Mouse (Mus musculus): Measurements from ENCODE around the gene Plch2.

DNA sequence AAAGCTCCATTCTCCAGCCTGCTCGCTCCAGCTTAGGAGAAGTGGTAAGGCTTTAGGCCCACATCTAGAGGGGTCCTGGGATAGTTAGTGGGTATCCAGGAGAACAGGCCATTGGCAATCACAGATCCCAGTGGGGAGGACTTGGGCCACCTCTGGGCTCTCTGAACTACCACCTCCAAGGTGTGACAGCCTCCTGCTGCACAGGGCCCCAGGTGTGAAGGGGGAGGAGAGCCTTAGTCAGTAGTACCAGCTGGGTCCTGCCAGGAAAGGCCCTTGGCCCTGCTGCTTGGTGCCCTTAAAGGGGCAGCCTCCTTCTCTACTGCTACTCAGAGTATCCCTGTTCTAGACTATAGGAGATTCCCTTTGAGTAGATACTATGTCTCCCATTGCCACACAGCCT is 36.4 kb downstream of the Plch2 start:
- no peak for TF ChIP-seq CTCF (IDR thresholded peaks at IDR 0.05; ENCODE audit: control insufficient read depth, insufficient read depth, insufficient read length)
- no peak for TF ChIP-seq USF1 (IDR thresholded peaks at IDR 0.05; ENCODE audit: low read depth)
- no peak for TF ChIP-seq MYOG (IDR thresholded peaks at IDR 0.05; ENCODE audit: control insufficient read depth, extremely low read depth, insufficient read length)
- no peak for TF ChIP-seq MAX (IDR thresholded peaks at IDR 0.05)
- no peak for TF ChIP-seq MYOD1 (IDR thresholded peaks at IDR 0.05; ENCODE audit: control insufficient read depth, insufficient read length, low read depth)
